Mouse (Mus musculus): ENCODE data around the gene Ctrl. TPM values are rescaled to one million over a fixed set of nuclear protein-coding genes. Genes with fewer than 3 reads are reported as not detected.

The Ctrl gene
- polyA plus RNA-seq, 1 experiment from 2014 or later, result 1.9 TPM

DNA sequence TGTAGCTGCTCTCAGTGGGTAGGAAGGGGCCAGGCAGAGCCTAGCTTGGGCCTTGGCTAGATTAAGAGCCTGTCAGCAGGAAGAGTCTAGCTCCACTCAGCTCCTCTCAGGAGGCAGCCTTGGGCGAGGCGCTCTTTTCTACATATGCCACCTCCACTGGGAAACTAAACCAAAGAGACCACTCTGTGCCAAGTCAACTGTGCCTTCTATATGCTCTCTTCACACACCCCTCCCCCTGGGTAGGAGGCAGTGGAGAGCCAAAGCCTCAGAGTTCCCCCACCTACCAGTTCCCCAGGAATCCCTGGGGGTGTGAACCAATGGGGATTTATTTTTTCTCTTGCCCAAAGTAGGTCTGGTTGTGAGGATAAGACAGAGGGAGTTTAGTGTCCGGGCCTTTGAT is 2.4 kb downstream of the Ctrl start:
- Histone ChIP-seq H3K27me3 (ENCODE audit: control insufficient read depth, insufficient read depth, low read length) (no peaks in the 10 kb centered on the region), H3K4me1 (ENCODE audit: control insufficient read depth, insufficient read depth, low read length) (no peaks in the 10 kb centered on the region), H3K27ac (ENCODE audit: low read depth, low read length) (no peak overlapping the region), H3K9me3 (ENCODE audit: control insufficient read depth, low read length) (no peaks in the 10 kb centered on the region), H3K36me3 (ENCODE audit: control insufficient read depth, insufficient read depth, low read length) (no peaks in the 10 kb centered on the region), H3K4me2 (no peak overlapping the region), H3K9ac (ENCODE audit: low read length) (no peak overlapping the region), H3K4me3 (ENCODE audit: low read depth, low read length) (no peak overlapping the region)
- DNase-seq (ENCODE audit: low spot score, missing footprints) (no peak), ATAC-seq (ENCODE audit: low FRiP score) (no peak)
- WGBS, result 93% methylated on average over 3 of the region's 3 CpGs

DNA sequence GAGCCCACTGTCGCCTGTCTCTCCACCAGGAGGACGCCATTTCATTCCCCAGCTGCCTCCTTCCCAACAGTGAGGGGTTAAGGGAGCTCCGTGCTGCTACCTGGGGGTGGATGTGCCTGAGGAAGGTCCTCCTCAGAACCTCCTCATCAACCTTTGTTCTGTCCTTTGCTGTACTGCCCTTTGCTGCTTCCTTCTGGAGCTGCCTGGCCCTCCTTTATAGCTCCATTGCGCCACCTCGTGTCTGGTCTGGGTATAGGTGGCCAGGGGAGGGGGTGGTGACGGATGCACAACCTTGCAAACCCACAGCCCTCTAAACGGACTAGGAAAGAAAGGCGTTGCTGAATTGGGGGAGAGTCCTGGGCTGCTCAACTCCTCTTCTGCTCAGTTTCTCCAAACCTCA is 3.1 kb downstream of the Ctrl start:
- no peaks in the 10 kb centered on the region for H3K36me3 ChIP-seq (ENCODE audit: control insufficient read depth, insufficient read depth, low read length)
- no peaks in the 10 kb centered on the region for H3K27me3 ChIP-seq (ENCODE audit: control insufficient read depth, insufficient read depth, low read length)
- H3K4me2 ChIP-seq, result no peak overlapping the region
- DNase-seq (ENCODE audit: low spot score, missing footprints), result peak; percentile 99
- H3K27ac ChIP-seq (ENCODE audit: low read depth, low read length), result peak overlapping the region; percentile 45
- peak; percentile 79 for ATAC-seq (ENCODE audit: low FRiP score)
- no peak overlapping the region for H3K4me3 ChIP-seq (ENCODE audit: low read depth, low read length)
- peak overlapping the region; percentile 55 for H3K9ac ChIP-seq (ENCODE audit: low read length)
- H3K9me3 ChIP-seq (ENCODE audit: control insufficient read depth, low read length), result no peaks in the 10 kb centered on the region
- 13% methylated on average over 8 of the region's 8 CpGs for WGBS
- no peaks in the 10 kb centered on the region for H3K4me1 ChIP-seq (ENCODE audit: control insufficient read depth, insufficient read depth, low read length)

DNA sequence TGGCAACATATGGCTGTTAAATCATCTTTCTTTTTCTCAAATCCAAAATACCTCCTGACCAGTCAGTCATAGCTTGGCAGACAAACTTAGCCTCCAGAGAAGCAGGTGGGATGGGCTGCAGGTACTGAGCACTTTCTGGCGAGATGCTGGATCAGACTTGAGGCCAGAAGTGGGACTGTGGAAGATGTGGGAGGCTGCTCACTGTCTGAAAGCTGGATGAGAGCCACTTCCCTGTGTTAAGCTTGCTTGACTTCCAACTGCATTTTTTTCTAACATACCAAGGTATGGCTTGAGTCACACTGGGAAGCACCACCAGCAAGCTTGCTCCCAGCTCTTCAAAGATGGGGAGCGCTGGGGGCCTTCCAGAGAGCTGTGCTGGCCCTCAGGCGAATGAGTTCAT is 8.5 kb downstream of the Ctrl start:
- 79% methylated on average over 3 of the region's 3 CpGs for WGBS
- no peaks in the 10 kb centered on the region for H3K9me3 ChIP-seq (ENCODE audit: control insufficient read depth, low read length)
- no peaks in the 10 kb centered on the region for H3K36me3 ChIP-seq (ENCODE audit: control insufficient read depth, insufficient read depth, low read length)
- no peak overlapping the region for H3K9ac ChIP-seq (ENCODE audit: low read length)
- no peak overlapping the region for H3K4me2 ChIP-seq
- H3K27me3 ChIP-seq (ENCODE audit: control insufficient read depth, insufficient read depth, low read length), result no peaks in the 10 kb centered on the region
- ATAC-seq (ENCODE audit: low FRiP score), result no peak
- DNase-seq (ENCODE audit: low spot score, missing footprints), result no peak
- H3K4me1 ChIP-seq (ENCODE audit: control insufficient read depth, insufficient read depth, low read length), result no peaks in the 10 kb centered on the region
- H3K27ac ChIP-seq (ENCODE audit: low read depth, low read length), result no peak overlapping the region
- no peak overlapping the region for H3K4me3 ChIP-seq (ENCODE audit: low read depth, low read length)

DNA sequence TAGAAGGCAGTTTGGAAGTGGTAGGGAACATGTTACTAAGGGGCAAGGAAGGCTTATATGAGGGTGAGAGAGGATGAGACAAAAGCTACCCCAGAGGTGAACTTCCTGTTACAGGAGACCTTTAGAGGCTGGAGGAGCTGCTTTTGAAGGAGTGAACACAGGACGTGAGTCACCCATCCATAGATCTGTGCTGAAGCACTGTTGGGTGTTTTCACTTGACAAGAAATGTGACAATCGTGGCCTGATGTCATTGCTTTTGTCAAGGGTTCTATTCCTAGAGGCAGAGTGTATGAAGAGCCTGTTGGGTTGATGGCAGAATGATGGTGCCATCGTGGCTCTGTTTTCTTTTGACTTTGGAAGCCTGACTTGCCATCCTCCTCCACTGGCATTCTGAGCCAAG is 14.3 kb downstream of the Ctrl start:
- no peak overlapping the region for H3K27ac ChIP-seq (ENCODE audit: low read depth, low read length)
- no peak for ATAC-seq (ENCODE audit: low FRiP score)
- no peak overlapping the region for H3K4me3 ChIP-seq (ENCODE audit: low read depth, low read length)
- H3K9ac ChIP-seq (ENCODE audit: low read length), result no peak overlapping the region
- no peak overlapping the region for H3K4me2 ChIP-seq
- H3K4me1 ChIP-seq (ENCODE audit: control insufficient read depth, insufficient read depth, low read length), result no peaks in the 10 kb centered on the region
- H3K27me3 ChIP-seq (ENCODE audit: control insufficient read depth, insufficient read depth, low read length), result no peaks in the 10 kb centered on the region
- WGBS, result 88% methylated on average over 3 of the region's 3 CpGs
- H3K9me3 ChIP-seq (ENCODE audit: control insufficient read depth, low read length), result no peaks in the 10 kb centered on the region
- DNase-seq (ENCODE audit: low spot score, missing footprints), result peak; percentile 76
- no peaks in the 10 kb centered on the region for H3K36me3 ChIP-seq (ENCODE audit: control insufficient read depth, insufficient read depth, low read length)

DNA sequence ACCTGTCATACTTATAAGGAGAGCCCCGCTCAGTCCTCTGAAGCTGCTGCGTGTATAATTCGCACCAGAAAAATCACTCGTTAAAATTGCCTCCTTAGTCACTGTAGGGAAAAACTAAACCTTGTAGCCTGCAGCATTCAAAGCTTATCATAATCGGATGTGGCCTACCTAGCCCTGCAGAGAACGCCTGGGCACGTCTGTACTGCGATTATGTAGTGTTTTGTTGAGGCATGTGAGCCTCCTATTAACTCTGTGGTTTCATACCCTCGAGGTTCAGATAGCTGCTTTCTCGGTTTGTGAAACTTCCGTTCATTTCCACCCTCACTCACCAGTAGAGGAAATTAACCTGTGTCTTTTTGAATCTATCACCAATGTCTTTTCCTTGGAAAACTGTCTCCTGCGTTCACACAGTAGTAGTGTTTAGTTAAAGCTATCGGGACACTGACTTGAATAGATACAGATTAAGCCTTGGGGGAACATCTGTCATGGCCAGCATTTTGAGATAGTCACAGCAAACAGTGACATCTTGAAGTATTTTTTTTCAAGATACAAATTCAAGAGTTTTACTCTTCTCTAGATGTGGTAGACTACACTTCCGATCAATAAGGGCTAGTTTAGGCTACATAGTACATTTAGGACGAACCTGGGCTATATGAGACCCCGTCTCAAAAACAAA is 32.6 kb downstream of the Ctrl start:
- no peak for DNase-seq (ENCODE audit: low spot score, missing footprints)
- Histone ChIP-seq H3K9ac (ENCODE audit: low read length) (peak overlapping the region; percentile 96), H3K27ac (ENCODE audit: low read depth, low read length) (peak overlapping the region; percentile 76; the same call in 1 of the 2 replicates), H3K4me3 (ENCODE audit: low read depth, low read length) (peak overlapping the region; percentile 90), H3K4me2 (peak overlapping the region; percentile 84), H3K36me3 (ENCODE audit: control insufficient read depth, insufficient read depth, low read length) (no peaks in the 10 kb centered on the region), H3K27me3 (ENCODE audit: control insufficient read depth, insufficient read depth, low read length) (no peaks in the 10 kb centered on the region), H3K9me3 (ENCODE audit: control insufficient read depth, low read length) (no peaks in the 10 kb centered on the region), H3K4me1 (ENCODE audit: control insufficient read depth, insufficient read depth, low read length) (peaks cover 6% of the 10 kb centered on the region)
- no peak for ATAC-seq (ENCODE audit: low FRiP score)
- 42% methylated on average over 16 of the region's 16 CpGs for WGBS

DNA sequence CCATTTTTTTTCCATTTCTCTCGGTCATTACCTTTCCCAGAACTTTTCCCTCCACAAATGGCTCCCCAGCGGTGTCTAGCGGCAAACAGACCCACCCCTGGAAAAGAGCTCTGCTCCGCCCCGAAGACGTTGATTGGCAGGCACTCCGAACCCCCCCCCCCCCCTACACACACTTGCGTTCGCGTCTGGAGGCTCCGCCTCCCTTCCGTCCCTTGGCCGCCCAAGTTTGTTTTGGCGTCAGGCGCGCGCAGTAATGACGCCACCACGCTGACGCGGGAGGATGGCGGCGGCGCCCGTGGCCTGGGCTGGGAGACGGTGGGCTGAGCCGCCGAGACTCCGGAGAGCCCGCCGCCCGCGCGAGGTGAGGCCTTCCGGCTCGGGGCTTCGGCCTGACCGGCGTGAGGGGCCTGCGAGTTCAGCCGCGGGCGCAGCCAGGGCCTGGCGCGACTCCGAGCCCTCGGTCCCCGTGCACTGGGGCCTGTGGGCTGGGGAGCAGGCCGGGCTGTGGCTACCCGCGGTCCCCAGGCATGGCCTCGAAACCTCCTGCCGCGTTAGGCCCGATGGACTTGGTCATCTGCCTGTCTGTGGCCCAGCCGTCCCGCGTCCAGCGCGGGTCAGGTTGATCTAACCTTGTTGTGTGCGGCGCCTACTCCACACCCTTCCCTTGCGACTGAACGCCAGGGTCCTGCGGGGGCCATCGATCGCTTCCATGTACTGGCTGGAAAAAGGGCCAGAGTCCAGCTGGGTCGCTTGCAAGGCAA is 33.3 kb downstream of the Ctrl start, which contains the start of gene Pskh1:
Pskh1 (plus strand) TSS at position 262 of the 761 bp plus-strand sequence.
- H3K27ac ChIP-seq (ENCODE audit: low read depth, low read length), result peak within 1 kb of the TSS; percentile 76; the same call in 1 of the 2 replicates

DNA sequence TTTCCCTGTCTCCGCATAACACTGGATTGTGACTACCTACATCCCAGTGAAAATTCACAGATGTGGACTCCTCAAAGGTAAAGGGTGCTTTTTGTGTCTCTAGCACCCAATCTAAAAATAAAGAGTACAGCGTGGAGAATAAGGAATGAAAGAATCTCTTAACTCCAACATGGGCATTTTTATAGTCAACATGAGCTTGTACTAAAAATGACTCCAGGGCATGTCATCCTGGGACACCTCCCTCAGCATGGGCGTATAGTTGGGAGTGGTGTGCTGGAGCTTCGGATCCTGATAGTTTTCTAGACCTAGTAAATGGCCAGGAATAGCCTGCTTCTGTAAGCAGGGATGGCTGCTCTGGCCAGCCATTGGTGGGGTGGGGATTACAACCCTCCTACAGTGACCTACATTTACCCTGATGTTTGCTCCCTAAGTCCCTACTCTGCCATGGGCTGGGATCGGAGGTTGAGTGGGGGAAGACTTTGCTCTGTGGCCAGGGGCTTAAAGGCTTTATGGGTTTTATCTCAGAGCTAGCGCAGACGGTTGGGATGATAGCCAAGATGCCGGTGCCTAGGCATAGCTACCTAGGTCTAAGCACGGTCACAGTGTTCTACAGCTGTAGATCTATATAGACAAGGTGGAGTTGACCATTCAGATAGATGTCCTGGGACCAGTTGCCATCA is 35.7 kb downstream of the Ctrl start:
- ATAC-seq (ENCODE audit: low FRiP score), result no peak
- Histone ChIP-seq H3K4me2 (no peak overlapping the region), H3K9ac (ENCODE audit: low read length) (no peak overlapping the region), H3K4me1 (ENCODE audit: control insufficient read depth, insufficient read depth, low read length) (peaks cover 8% of the 10 kb centered on the region), H3K36me3 (ENCODE audit: control insufficient read depth, insufficient read depth, low read length) (no peaks in the 10 kb centered on the region), H3K27ac (ENCODE audit: low read depth, low read length) (no peak overlapping the region), H3K9me3 (ENCODE audit: control insufficient read depth, low read length) (no peaks in the 10 kb centered on the region), H3K27me3 (ENCODE audit: control insufficient read depth, insufficient read depth, low read length) (no peaks in the 10 kb centered on the region), H3K4me3 (ENCODE audit: low read depth, low read length) (no peak overlapping the region)
- WGBS, result 80% methylated on average over 9 of the region's 9 CpGs
- no peak for DNase-seq (ENCODE audit: low spot score, missing footprints)

More for the DNA sequence above, 33.3 kb downstream of the Ctrl start, which contains the start of gene Pskh1:
- Histone ChIP-seq H3K36me3 (ENCODE audit: control insufficient read depth, insufficient read depth, low read length) (no peaks in the 10 kb centered on the region), H3K4me2 (peak within 1 kb of the TSS; percentile 84), H3K4me3 (ENCODE audit: low read depth, low read length) (peak within 1 kb of the TSS; percentile 90), H3K27me3 (ENCODE audit: control insufficient read depth, insufficient read depth, low read length) (no peaks in the 10 kb centered on the region), H3K9me3 (ENCODE audit: control insufficient read depth, low read length) (no peaks in the 10 kb centered on the region), H3K9ac (ENCODE audit: low read length) (peak within 1 kb of the TSS; percentile 96), H3K4me1 (ENCODE audit: control insufficient read depth, insufficient read depth, low read length) (peaks cover 6% of the 10 kb centered on the region)
- peak; percentile 96 for ATAC-seq (ENCODE audit: low FRiP score)
- WGBS, result under 1% methylated on average over 53 of the region's 68 CpGs
- DNase-seq (ENCODE audit: low spot score, missing footprints), result peak; percentile 99

DNA sequence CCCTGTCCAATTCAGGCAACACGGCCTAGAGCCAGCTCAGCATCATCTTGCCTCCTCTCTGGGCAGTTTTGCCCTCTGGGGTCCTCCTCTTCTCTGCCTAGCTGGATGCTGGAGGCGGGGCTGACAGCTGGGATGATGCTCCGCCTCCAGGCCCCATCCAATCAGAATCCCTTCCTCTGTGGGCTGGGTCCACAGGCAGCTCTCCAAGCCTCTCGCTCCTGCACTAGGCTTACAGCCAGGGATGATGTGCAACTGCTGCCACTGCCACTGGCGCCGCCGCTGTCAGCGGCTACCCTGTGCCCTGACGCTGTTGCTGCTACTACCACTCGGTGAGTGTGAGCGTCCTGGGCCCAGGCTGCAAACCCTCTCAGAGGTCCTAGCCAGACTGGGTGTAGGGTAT is 40.3 kb downstream of the Ctrl start, which contains the start of gene Nrn1l:
Nrn1l (plus strand) TSS at position 229 of the 400 bp plus-strand sequence.
- no peak within 1 kb of the TSS for H3K27ac ChIP-seq (ENCODE audit: low read depth, low read length)
- 0 out of 2 replicates have a peak, but pooled peaks cover 2% of the 10 kb centered on the region for H3K4me1 ChIP-seq (ENCODE audit: control insufficient read depth, insufficient read depth, low read length)
- no peak within 1 kb of the TSS for H3K9ac ChIP-seq (ENCODE audit: low read length)
- DNase-seq (ENCODE audit: low spot score, missing footprints) (peak; percentile 93), ATAC-seq (ENCODE audit: low FRiP score) (peak; percentile 93)
- H3K4me3 ChIP-seq (ENCODE audit: low read depth, low read length), result no peak within 1 kb of the TSS
- H3K27me3 ChIP-seq (ENCODE audit: control insufficient read depth, insufficient read depth, low read length), result no peaks in the 10 kb centered on the region
- no peak within 1 kb of the TSS for H3K4me2 ChIP-seq
- 5% methylated on average over 11 of the region's 11 CpGs for WGBS
- no peaks in the 10 kb centered on the region for H3K9me3 ChIP-seq (ENCODE audit: control insufficient read depth, low read length)
- H3K36me3 ChIP-seq (ENCODE audit: control insufficient read depth, insufficient read depth, low read length), result peaks cover 22% of the 10 kb centered on the region
